Mouse (Mus musculus): ENCODE results near the gene Sqstm1.
A peak's percentile ranks its signal among the peaks of the same experiment; 100 is the strongest.

GRCm38 (mm10) chr11:50210101-50210504 lies 524 bp downstream of the Sqstm1 start:
- TF ChIP-seq EP300 (IDR thresholded peaks at IDR 0.05) (peak; percentile 74), CTCF (IDR thresholded peaks at IDR 0.05) (no peak)
